Mouse (Mus musculus): Measurements from ENCODE around the gene Gm17387.

The Gm17387 gene

GRCm38 (mm10) chr7:141077841-141078240 is 48.9 kb downstream of the Gm17387 start, which contains the start of gene Pkp3:
Pkp3 (plus strand) TSS chr7:141078218.
- DNase-seq (ENCODE audit: low spot score) = no peak

GRCm38 (mm10) chr7:141078876-141079275 is 49.9 kb downstream of the Gm17387 start:
- no peak for DNase-seq (ENCODE audit: low spot score)

Data from spleen, adult 12 weeks (tissue).